Mouse (Mus musculus) hindbrain, embryonic 11.5 days (tissue): ENCODE data around the gene Ccdc13. TPM values are rescaled to one million over a fixed set of nuclear protein-coding genes. Genes with fewer than 3 reads are reported as not detected.

Source experiments
- ATAC-seq: fragments of 200-750 bp; cut with Nextera tagmentation; 2 replicates; pipeline ENCODE4 v1.8.0; 2017; ENCODE audit warnings: mild to moderate bottlenecking, moderate TSS enrichment, moderate library complexity; ENCODE audit not compliant: low FRiP score
- DNase-seq: peaks from one replicate; pipeline ENCODE4 v3.0.0-alpha.2; 2015; ENCODE audit warnings: low spot score
- H3K27ac ChIP-seq: fragments of 300-500 bp; sonication (generic); 2 replicates; pipeline ENCODE4 v1.5.1; 2014; ENCODE audit warnings: mild to moderate bottlenecking, low read depth, low read length
- H3K27me3 ChIP-seq: fragments of 300-500 bp; sonication (generic); 2 replicates; pipeline ENCODE4 v1.6.1; 2014; ENCODE audit warnings: mild to moderate bottlenecking, low read length, moderate library complexity, mixed read lengths; ENCODE audit not compliant: control insufficient read depth, insufficient read depth
- H3K36me3 ChIP-seq: fragments of 300-500 bp; sonication (generic); 2 replicates; pipeline ENCODE4 v1.6.1; 2014; ENCODE audit warnings: mild to moderate bottlenecking, low read length, moderate library complexity, mixed read lengths; ENCODE audit not compliant: control insufficient read depth, insufficient read depth
- H3K4me1 ChIP-seq: fragments of 300-500 bp; sonication (generic); replicated peaks from 2 replicates; pipeline ENCODE4 v1.6.1; 2014; ENCODE audit warnings: low read length, mixed read lengths; ENCODE audit not compliant: control insufficient read depth, insufficient read depth
- H3K4me2 ChIP-seq: fragments of 300-500 bp; sonication (generic); replicated peaks from 2 replicates; pipeline ENCODE4 v1.6.1; 2014; ENCODE audit warnings: mild to moderate bottlenecking, low read depth, low read length
- H3K4me3 ChIP-seq: fragments of 300-500 bp; sonication (generic); 2 replicates; pipeline ENCODE4 v1.5.1; 2014; ENCODE audit warnings: low read depth, low read length
- H3K9ac ChIP-seq: fragments of 300-500 bp; sonication (generic); 2 replicates; pipeline ENCODE4 v1.6.1; 2014; ENCODE audit warnings: low read depth, low read length
- H3K9me3 ChIP-seq: fragments of 300-500 bp; sonication (generic); 2 replicates; pipeline ENCODE4 v1.6.1; 2016; ENCODE audit warnings: low read length; ENCODE audit not compliant: control insufficient read depth
- WGBS: fragments of 180-500 bp; shearing (Covaris S2); extraction: QIAGEN DNeasy Blood & Tissue Kit; methylation state at CpG from one replicate; pipeline ENCODE4 v1.1.7; 2014; 5-methylcytosine and 5-hydroxymethylcytosine counted together
- polyA plus RNA-seq: library from polyadenylated mRNA; unstranded; fragments of >200 nt; fragmentation: Nextera tagmentation; extraction: Ambion mirVana; gene quantifications from 2 replicates; pipeline ENCODE4 v1.2.1, GENCODE M21; 2014

Ccdc13 gene
- polyA plus RNA-seq, 1 experiment from 2014 or later: 2.4 TPM

DNA sequence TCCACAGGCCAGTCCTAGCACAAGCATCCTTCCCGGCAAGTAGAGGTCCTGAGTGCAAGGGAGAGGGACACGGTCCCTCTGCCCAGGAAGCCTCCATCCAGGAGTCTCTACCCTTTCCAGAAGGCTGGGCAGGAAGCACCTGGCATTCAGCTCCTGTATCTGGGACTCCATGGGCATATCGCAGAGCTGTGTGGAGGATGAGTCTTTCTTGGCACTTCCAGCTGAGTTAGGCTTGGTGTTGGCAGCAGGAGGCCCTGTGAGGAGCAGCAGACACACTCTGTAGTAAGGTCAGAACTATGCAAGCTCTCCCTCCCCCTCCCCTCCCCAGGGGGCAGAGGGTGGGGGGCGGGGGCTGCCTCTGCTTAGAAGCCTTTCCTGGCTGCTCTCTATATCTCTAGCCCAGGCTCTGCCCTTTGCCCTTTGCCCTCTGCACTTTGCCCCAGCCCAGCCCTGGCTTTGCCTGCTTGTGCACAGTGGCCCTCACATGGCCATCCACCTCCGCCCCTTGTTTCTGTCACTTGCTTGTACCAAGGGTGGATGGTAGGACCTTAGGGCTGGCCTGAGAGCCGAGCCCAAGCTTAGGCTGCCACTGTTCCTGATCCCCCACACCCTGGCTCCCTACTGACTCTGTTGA, 40.3 kb downstream of the Ccdc13 start:
- DNase-seq: no peak
- WGBS: 29% methylated on average over 6 of the region's 6 CpGs
- no peak overlapping the region for H3K9ac ChIP-seq

DNA sequence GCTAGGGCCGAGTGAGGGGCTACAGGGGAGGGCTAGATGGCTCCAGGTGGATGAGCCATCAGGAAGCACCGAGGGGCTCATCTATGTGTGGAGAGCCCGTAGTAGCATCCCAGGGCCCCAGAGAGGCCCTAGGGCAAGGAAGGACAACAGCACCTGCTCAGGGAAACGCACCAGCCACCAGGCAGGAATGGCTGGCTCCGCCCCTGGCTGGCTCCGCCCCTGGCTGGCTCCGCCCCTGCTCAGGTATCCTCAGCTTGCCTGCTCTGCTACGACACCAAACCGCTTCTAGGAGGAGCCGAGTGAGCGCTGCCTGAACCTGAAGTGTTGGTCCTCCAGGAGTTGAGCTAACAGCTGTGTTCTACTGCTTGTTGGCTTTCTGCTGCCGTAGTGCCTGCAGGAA, 41.5 kb downstream of the Ccdc13 start:
- ATAC-seq: no peak
- DNase-seq: no peak

More for the DNA sequence above, 40.3 kb downstream of the Ccdc13 start:
- no peak overlapping the region for H3K4me2 ChIP-seq
- no peaks in the 10 kb centered on the region for H3K27me3 ChIP-seq
- no peaks in the 10 kb centered on the region for H3K9me3 ChIP-seq
- no peak for ATAC-seq
- H3K4me1 ChIP-seq: no peaks in the 10 kb centered on the region
- no peaks in the 10 kb centered on the region for H3K36me3 ChIP-seq
- no peak overlapping the region for H3K4me3 ChIP-seq
- H3K27ac ChIP-seq: no peak overlapping the region

GRCm38 (mm10) chr9:121794972-121795539, 44.2 kb downstream of the Ccdc13 start:
- H3K36me3 ChIP-seq: no peaks in the 10 kb centered on the region
- no peaks in the 10 kb centered on the region for H3K27me3 ChIP-seq
- ATAC-seq: no peak
- no peaks in the 10 kb centered on the region for H3K4me1 ChIP-seq
- no peak overlapping the region for H3K9ac ChIP-seq
- no peak overlapping the region for H3K27ac ChIP-seq
- no peak overlapping the region for H3K4me3 ChIP-seq
- DNase-seq: no peak
- WGBS: 93% methylated on average over 1 of the region's 1 CpGs
- H3K4me2 ChIP-seq: no peak overlapping the region
- no peaks in the 10 kb centered on the region for H3K9me3 ChIP-seq

More for the DNA sequence above, 41.5 kb downstream of the Ccdc13 start:
- Histone ChIP-seq H3K36me3 (no peaks in the 10 kb centered on the region), H3K4me1 (no peaks in the 10 kb centered on the region), H3K4me2 (no peak overlapping the region), H3K9me3 (no peaks in the 10 kb centered on the region), H3K27me3 (no peaks in the 10 kb centered on the region), H3K9ac (no peak overlapping the region), H3K4me3 (no peak overlapping the region), H3K27ac (no peak overlapping the region)
- 18% methylated on average over 12 of the region's 12 CpGs for WGBS

- 51% methylated on average over 24 of the region's 24 CpGs for WGBS
- Histone ChIP-seq H3K9ac (no peak within 1 kb of the TSS), H3K36me3 (no peaks in the 10 kb centered on the region), H3K9me3 (no peaks in the 10 kb centered on the region), H3K4me3 (no peak within 1 kb of the TSS), H3K27me3 (no peaks in the 10 kb centered on the region), H3K4me1 (no peaks in the 10 kb centered on the region), H3K4me2 (no peak within 1 kb of the TSS), H3K27ac (no peak within 1 kb of the TSS)
- ATAC-seq (no peak), DNase-seq (no peak)
Measured at GRCm38 (mm10) chr9:121791757-121792521, 47.3 kb downstream of the Ccdc13 start, which contains the start of gene Hhatl. TSS of gene Hhatl (minus strand) at chr9:121792507.

- ATAC-seq (no peak), DNase-seq (peak; percentile 63)
- 12% methylated on average over 5 of the region's 5 CpGs for WGBS
- no peaks in the 10 kb centered on the region for H3K27me3 ChIP-seq
- H3K9me3 ChIP-seq: no peaks in the 10 kb centered on the region
- H3K36me3 ChIP-seq: no peaks in the 10 kb centered on the region
- H3K27ac ChIP-seq: no peak overlapping the region
- no peaks in the 10 kb centered on the region for H3K4me1 ChIP-seq
- H3K4me3 ChIP-seq: no peak overlapping the region
- H3K4me2 ChIP-seq: no peak overlapping the region
- H3K9ac ChIP-seq: no peak overlapping the region
Measured at GRCm38 (mm10) chr9:121791206-121791605, 48.1 kb downstream of the Ccdc13 start.

GRCm38 (mm10) chr9:121786359-121786758, 52.9 kb downstream of the Ccdc13 start:
- no peaks in the 10 kb centered on the region for H3K4me1 ChIP-seq
- no peak for ATAC-seq
- 95% methylated on average over 2 of the region's 2 CpGs for WGBS

GRCm38 (mm10) chr9:121785261-121785660, 54.0 kb downstream of the Ccdc13 start:
- Histone ChIP-seq H3K9me3 (no peaks in the 10 kb centered on the region), H3K27me3 (no peaks in the 10 kb centered on the region), H3K4me2 (no peak overlapping the region), H3K4me1 (no peaks in the 10 kb centered on the region), H3K9ac (no peak overlapping the region), H3K4me3 (no peak overlapping the region), H3K36me3 (no peaks in the 10 kb centered on the region), H3K27ac (no peak overlapping the region)
- ATAC-seq (no peak), DNase-seq (no peak)
- WGBS: 89% methylated on average over 8 of the region's 8 CpGs

More at GRCm38 (mm10) chr9:121786359-121786758, 52.9 kb downstream of the Ccdc13 start:
- Histone ChIP-seq H3K27ac (no peak overlapping the region), H3K9me3 (no peaks in the 10 kb centered on the region), H3K4me3 (no peak overlapping the region), H3K27me3 (no peaks in the 10 kb centered on the region), H3K36me3 (no peaks in the 10 kb centered on the region), H3K4me2 (no peak overlapping the region), H3K9ac (no peak overlapping the region)
- no peak for DNase-seq

GRCm38 (mm10) chr9:121784801-121785200, 54.5 kb downstream of the Ccdc13 start:
- no peak overlapping the region for H3K4me3 ChIP-seq

More at GRCm38 (mm10) chr9:121784801-121785200, 54.5 kb downstream of the Ccdc13 start:
- WGBS: 91% methylated on average over 12 of the region's 12 CpGs
- ATAC-seq (no peak), DNase-seq (no peak)
- Histone ChIP-seq H3K9me3 (no peaks in the 10 kb centered on the region), H3K4me1 (no peaks in the 10 kb centered on the region), H3K27ac (no peak overlapping the region), H3K36me3 (no peaks in the 10 kb centered on the region), H3K4me2 (no peak overlapping the region), H3K9ac (no peak overlapping the region), H3K27me3 (0 out of 2 replicates have a peak, but pooled peaks cover under 1% of the 10 kb centered on the region)
